Mouse (Mus musculus): ENCODE measurements around the gene Htr5b. TPM values are rescaled to one million over a fixed set of nuclear protein-coding genes. Genes with fewer than 3 reads are reported as not detected.

Gene Htr5b
- not detected in 2 replicates for polyA plus RNA-seq (2015; fragmentation: Nextera tagmentation; extraction: Ambion mirVana)

DNA sequence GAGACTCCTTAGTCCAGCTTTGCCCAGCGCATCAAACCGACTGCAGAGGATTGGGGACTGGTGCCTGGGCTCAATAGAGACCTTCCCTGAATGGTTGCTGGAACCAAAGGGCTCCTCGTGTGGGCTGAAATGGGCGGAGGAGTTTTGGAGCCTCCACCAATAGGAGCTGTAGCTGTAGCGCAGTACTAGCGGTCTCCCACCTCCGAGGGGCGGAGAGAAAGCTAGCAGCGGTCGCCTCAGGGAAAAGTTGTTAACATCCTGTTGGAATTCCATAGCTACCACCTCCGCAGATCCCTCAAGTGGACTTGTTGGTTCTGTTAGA, at the start of gene Htr5b:
Gene Htr5b, minus strand, starts transcription at position 67 of the 322 bp plus-strand sequence.
- Histone ChIP-seq H3K4me2 (ENCODE audit: low read depth, low read length) (peak within 1 kb of the TSS; percentile 27; the same call in 1 of the 2 replicates), H3K4me3 (ENCODE audit: low read depth, low read length) (no peak within 1 kb of the TSS), H3K9ac (replicated peaks) (no peak within 1 kb of the TSS), H3K36me3 (replicated peaks; ENCODE audit: insufficient read depth, low read length) (no peaks in the 10 kb centered on the region), H3K4me1 (ENCODE audit: insufficient read depth) (no peaks in the 10 kb centered on the region), H3K27me3 (ENCODE audit: insufficient read depth, low read length) (peaks cover 14% of the 10 kb centered on the region), H3K9me3 (ENCODE audit: low read length) (no peaks in the 10 kb centered on the region), H3K27ac (ENCODE audit: low read depth) (no peak within 1 kb of the TSS)
- ATAC-seq, result no peak
- DNase-seq, result no peak
- TF ChIP-seq EP300 (IDR thresholded peaks at IDR 0.05; ENCODE audit: low read depth) (no peak), CTCF (IDR thresholded peaks at IDR 0.05; ENCODE audit: low read depth) (no peak)
- WGBS (ENCODE audit: insufficient replicate concordance), result 10% methylated on average over 11 of the region's 11 CpGs

DNA sequence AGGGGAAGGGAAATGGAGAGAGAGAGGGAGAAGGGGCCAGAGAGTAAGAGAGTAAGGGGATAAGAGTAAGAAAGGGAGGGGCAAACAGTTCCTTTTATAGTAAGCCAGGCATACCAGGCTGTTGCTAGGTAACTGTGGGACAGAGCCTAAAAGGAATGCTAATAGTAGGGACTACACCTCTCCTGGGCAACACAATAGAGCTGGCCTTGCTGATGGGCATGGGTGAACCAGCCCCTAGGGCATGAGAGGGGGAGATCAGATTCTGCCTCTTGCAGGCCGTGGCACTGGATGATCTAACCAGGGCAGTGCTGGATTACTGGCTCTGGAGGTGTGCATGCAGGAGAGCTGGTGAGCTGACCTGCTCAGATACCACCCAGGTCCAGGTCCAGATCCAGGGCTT, 49.2 kb upstream of the Htr5b start:
- H3K9ac ChIP-seq (replicated peaks), result no peak overlapping the region
- no peaks in the 10 kb centered on the region for H3K36me3 ChIP-seq (replicated peaks; ENCODE audit: insufficient read depth, low read length)
- H3K4me2 ChIP-seq (ENCODE audit: low read depth, low read length), result no peak overlapping the region
- ATAC-seq (no peak), DNase-seq (no peak)
- H3K27me3 ChIP-seq (ENCODE audit: insufficient read depth, low read length), result no peaks in the 10 kb centered on the region
- WGBS (ENCODE audit: insufficient replicate concordance), result 43% methylated on average over 1 of the region's 1 CpGs
- no peaks in the 10 kb centered on the region for H3K4me1 ChIP-seq (ENCODE audit: insufficient read depth)
- no peak overlapping the region for H3K27ac ChIP-seq (ENCODE audit: low read depth)
- H3K4me3 ChIP-seq (ENCODE audit: low read depth, low read length), result no peak overlapping the region
- TF ChIP-seq EP300 (IDR thresholded peaks at IDR 0.05; ENCODE audit: low read depth) (no peak), CTCF (IDR thresholded peaks at IDR 0.05; ENCODE audit: low read depth) (no peak)
- no peaks in the 10 kb centered on the region for H3K9me3 ChIP-seq (ENCODE audit: low read length)

DNA sequence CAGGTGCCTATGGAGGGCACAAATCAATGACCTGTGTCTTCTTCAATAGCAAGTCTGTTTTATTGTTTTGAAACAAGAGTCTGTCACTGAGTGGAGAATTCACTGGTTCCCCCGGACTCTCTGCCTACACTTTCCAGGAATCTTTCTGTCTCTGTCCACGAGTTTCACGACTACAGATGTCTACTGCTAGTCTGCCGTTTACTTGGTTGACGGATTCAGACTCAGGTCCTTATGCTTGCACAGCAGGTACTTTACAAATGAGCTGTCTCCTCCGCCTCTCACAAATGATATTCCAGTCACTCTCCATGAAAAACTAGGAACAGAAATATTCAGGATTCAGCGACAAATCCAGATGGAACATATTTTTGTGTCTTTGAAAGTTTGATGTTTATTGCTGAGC, 42.3 kb upstream of the Htr5b start:
- DNase-seq, result no peak
- H3K4me2 ChIP-seq (ENCODE audit: low read depth, low read length), result no peak overlapping the region
- no peaks in the 10 kb centered on the region for H3K27me3 ChIP-seq (ENCODE audit: insufficient read depth, low read length)
- ATAC-seq, result no peak
- H3K27ac ChIP-seq (ENCODE audit: low read depth), result no peak overlapping the region
- no peak overlapping the region for H3K9ac ChIP-seq (replicated peaks)
- TF ChIP-seq CTCF (IDR thresholded peaks at IDR 0.05; ENCODE audit: low read depth) (no peak), EP300 (IDR thresholded peaks at IDR 0.05; ENCODE audit: low read depth) (no peak)
- no peak overlapping the region for H3K4me3 ChIP-seq (ENCODE audit: low read depth, low read length)
- no peaks in the 10 kb centered on the region for H3K9me3 ChIP-seq (ENCODE audit: low read length)
- H3K4me1 ChIP-seq (ENCODE audit: insufficient read depth), result no peaks in the 10 kb centered on the region
- no peaks in the 10 kb centered on the region for H3K36me3 ChIP-seq (replicated peaks; ENCODE audit: insufficient read depth, low read length)
- WGBS (ENCODE audit: insufficient replicate concordance), result 77% methylated on average over 7 of the region's 7 CpGs

DNA sequence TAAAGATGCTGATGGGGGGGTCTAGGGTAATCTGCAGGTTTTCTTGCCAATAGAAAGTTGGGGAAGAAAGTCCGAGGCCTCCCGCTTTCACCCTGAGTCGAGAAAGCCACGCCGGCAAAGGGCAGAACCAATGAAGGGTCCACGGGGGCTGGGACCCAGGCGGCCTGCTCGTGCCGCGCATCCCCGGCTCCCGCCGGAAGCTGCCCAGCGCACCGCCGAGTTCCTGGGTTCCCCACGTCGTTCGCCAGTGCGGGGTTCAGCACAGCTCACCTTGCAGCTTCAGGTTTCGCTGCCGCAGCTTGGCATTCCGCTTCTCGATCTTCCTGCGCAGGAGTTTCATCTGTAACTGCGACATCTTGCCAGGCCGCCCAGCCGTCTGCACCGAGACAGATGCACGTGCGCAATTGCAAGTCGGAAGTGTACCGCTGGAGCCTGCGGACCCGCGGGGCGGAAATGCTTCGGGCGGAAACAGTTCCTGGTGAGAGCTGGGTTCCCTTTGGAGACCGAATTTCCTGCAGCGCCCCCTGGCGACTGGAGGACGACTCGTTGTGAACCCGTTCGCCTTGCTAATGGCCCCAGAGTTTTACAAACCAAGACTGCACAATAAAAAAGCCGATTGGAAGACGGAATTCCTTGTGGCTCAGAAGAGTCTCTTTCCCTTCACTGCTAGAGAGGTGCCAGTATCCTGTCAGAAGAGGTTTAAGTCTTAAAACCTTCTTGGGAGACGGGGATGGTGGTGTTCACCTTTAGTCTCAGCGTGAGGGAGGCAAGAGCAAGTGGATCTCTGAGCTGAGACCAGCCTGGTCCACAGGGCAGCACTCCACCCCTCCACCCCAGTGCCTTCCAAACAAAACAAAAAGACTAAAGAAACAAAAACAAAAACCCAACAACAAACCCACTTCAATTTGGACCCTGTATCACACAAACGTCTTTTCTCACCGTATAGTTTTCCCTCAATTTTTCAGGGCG, 39.5 kb upstream of the Htr5b start, which contains the start of gene Ddx18:
Gene Ddx18, minus strand, starts transcription at position 469 of the 969 bp plus-strand sequence.
- ATAC-seq (peak; percentile 98), DNase-seq (peak; percentile 96)
- Histone ChIP-seq H3K27me3 (ENCODE audit: insufficient read depth, low read length) (no peaks in the 10 kb centered on the region), H3K4me1 (ENCODE audit: insufficient read depth) (no peaks in the 10 kb centered on the region), H3K36me3 (replicated peaks; ENCODE audit: insufficient read depth, low read length) (peaks cover 18% of the 10 kb centered on the region), H3K9ac (replicated peaks) (peak within 1 kb of the TSS; percentile 84), H3K4me3 (ENCODE audit: low read depth, low read length) (peak within 1 kb of the TSS; percentile 75), H3K4me2 (ENCODE audit: low read depth, low read length) (peak within 1 kb of the TSS; percentile 88), H3K9me3 (ENCODE audit: low read length) (no peaks in the 10 kb centered on the region), H3K27ac (ENCODE audit: low read depth) (peak within 1 kb of the TSS; percentile 66)
- peak; percentile 90 for TF ChIP-seq CTCF (IDR thresholded peaks at IDR 0.05; ENCODE audit: low read depth)
- peak; percentile 63 for TF ChIP-seq EP300 (IDR thresholded peaks at IDR 0.05; ENCODE audit: low read depth)
- 6% methylated on average over 53 of the region's 53 CpGs for WGBS (ENCODE audit: insufficient replicate concordance)

DNA sequence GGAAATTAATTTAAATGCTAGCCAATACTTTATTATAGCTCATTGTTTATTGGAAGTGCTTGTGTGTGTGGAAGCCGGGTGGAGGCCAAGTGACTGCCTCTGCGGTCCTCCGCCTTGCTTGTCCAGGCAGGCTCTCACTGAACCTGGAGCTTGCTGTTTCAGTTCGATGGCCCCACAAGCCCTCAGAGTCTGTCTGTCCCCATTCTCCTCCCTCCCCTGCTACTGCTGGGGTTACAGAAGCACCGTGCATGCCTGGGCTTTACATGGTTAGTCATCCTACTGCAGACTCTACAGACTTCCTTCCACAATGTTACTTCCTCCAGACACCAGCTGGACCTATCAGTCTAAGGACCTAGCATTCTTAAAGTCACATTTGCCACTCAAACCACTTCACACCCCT, 29.6 kb upstream of the Htr5b start:
- 81% methylated on average over 5 of the region's 5 CpGs for WGBS (ENCODE audit: insufficient replicate concordance)
- no peak for ATAC-seq
- Histone ChIP-seq H3K9ac (replicated peaks) (no peak overlapping the region), H3K4me2 (ENCODE audit: low read depth, low read length) (no peak overlapping the region), H3K4me3 (ENCODE audit: low read depth, low read length) (no peak overlapping the region), H3K4me1 (ENCODE audit: insufficient read depth) (no peaks in the 10 kb centered on the region), H3K27ac (ENCODE audit: low read depth) (no peak overlapping the region), H3K36me3 (replicated peaks; ENCODE audit: insufficient read depth, low read length) (peaks cover 78% of the 10 kb centered on the region), H3K9me3 (ENCODE audit: low read length) (no peaks in the 10 kb centered on the region), H3K27me3 (ENCODE audit: insufficient read depth, low read length) (no peaks in the 10 kb centered on the region)
- TF ChIP-seq EP300 (IDR thresholded peaks at IDR 0.05; ENCODE audit: low read depth), result no peak
- DNase-seq, result no peak

DNA sequence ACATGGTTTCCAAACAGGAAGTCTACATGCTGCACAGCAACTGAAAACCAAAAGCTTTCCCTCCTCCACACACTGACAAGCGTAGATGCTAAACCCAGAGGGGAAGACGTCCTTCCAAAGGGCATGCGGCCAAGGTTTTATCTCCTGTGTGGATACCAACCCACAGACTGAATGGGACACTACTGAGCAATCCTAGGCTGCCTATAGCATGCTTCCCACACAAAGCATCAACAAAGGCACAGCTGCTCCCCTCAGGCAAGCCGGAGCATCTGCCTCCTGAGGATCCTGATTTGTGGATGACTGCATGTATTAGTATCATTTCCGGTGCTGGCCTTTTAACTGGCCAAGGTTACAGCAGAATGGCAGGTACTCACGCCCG, 23.2 kb upstream of the Htr5b start:
- no peak for ATAC-seq
- 83% methylated on average over 7 of the region's 7 CpGs for WGBS (ENCODE audit: insufficient replicate concordance)
- Histone ChIP-seq H3K27ac (ENCODE audit: low read depth) (no peak overlapping the region), H3K27me3 (ENCODE audit: insufficient read depth, low read length) (no peaks in the 10 kb centered on the region), H3K9ac (replicated peaks) (no peak overlapping the region), H3K4me3 (ENCODE audit: low read depth, low read length) (no peak overlapping the region), H3K9me3 (ENCODE audit: low read length) (no peaks in the 10 kb centered on the region), H3K4me1 (ENCODE audit: insufficient read depth) (no peaks in the 10 kb centered on the region), H3K36me3 (replicated peaks; ENCODE audit: insufficient read depth, low read length) (peaks cover 30% of the 10 kb centered on the region), H3K4me2 (ENCODE audit: low read depth, low read length) (no peak overlapping the region)
- no peak for DNase-seq
- TF ChIP-seq CTCF (IDR thresholded peaks at IDR 0.05; ENCODE audit: low read depth) (no peak), EP300 (IDR thresholded peaks at IDR 0.05; ENCODE audit: low read depth) (no peak)
